Mouse (Mus musculus) heart, postnatal 4 days (tissue): ENCODE data around the gene Ptger1. TPM values are rescaled to one million over a fixed set of nuclear protein-coding genes. Genes with fewer than 3 reads are reported as not detected.
A peak's percentile ranks its signal among the peaks of the same experiment; 100 is the strongest.

Experiments
- DNase-seq: peaks from one replicate; pipeline ENCODE4 v3.0.0; 2021
- total RNA-seq, 2 experiments: library from RNA; stranded (reverse); gene quantifications; 2 replicates each; pipeline ENCODE4 v1.2.3; 2021

Gene Ptger1
- total RNA-seq, 2 experiments from 2014 or later, result 0.33 to 1.1 TPM

GRCm38 (mm10) chr8:83697374-83698220 lies 31.1 kb downstream of the Ptger1 start:
- DNase-seq, result peak; percentile 45

GRCm38 (mm10) chr8:83698291-83698660 lies 31.8 kb downstream of the Ptger1 start:
- no peak for DNase-seq

GRCm38 (mm10) chr8:83698661-83699453 lies 32.4 kb downstream of the Ptger1 start, which contains the start of gene Pkn1:
Pkn1 (minus strand) TSS chr8:83699179.
- peak; percentile 84 for DNase-seq

GRCm38 (mm10) chr8:83699566-83699965 lies 33.1 kb downstream of the Ptger1 start:
- no peak for DNase-seq

- no peak for DNase-seq
These were observed 34.1 kb downstream of the Ptger1 start for GRCm38 (mm10) chr8:83700423-83701085.

- DNase-seq, result no peak
These were observed 36.9 kb downstream of the Ptger1 start for GRCm38 (mm10) chr8:83703426-83703825.

GRCm38 (mm10) chr8:83706411-83706810 lies 39.9 kb downstream of the Ptger1 start:
- DNase-seq, result no peak

GRCm38 (mm10) chr8:83707554-83707953 lies 41.1 kb downstream of the Ptger1 start:
- no peak for DNase-seq

- DNase-seq, result no peak
These were observed 48.2 kb downstream of the Ptger1 start for GRCm38 (mm10) chr8:83714676-83715030.

- peak; percentile 95 for DNase-seq
These were observed 48.7 kb downstream of the Ptger1 start, which contains the start of gene Ddx39 for GRCm38 (mm10) chr8:83715031-83715690. Ddx39 (plus strand) TSS chr8:83715177.

- DNase-seq, result no peak
These were observed 49.3 kb downstream of the Ptger1 start for GRCm38 (mm10) chr8:83715771-83716170.

GRCm38 (mm10) chr8:83716563-83716962 lies 50.1 kb downstream of the Ptger1 start:
- no peak for DNase-seq

GRCm38 (mm10) chr8:83719048-83719447 lies 52.6 kb downstream of the Ptger1 start:
- no peak for DNase-seq

- no peak for DNase-seq
These were observed 53.2 kb downstream of the Ptger1 start for GRCm38 (mm10) chr8:83719693-83720092.

- DNase-seq, result peak; percentile 83
These were observed 55.0 kb downstream of the Ptger1 start for GRCm38 (mm10) chr8:83721405-83722025.

Other genes with a start within 250 kb of the Ptger1 start
- 10 to 100 TPM; 49.1 to 54.0 TPM for gene Scoc, start 208.3 kb upstream of the Ptger1 start, total RNA-seq
- not detected for gene Olfr370, start 130.9 kb upstream of the Ptger1 start, total RNA-seq
- gene Ndufb7, start 100.0 kb upstream of the Ptger1 start, total RNA-seq, result 100 to 1,000 TPM; 517 to 525 TPM
- 100 to 1,000 TPM; 162 to 169 TPM for gene Tecr, start 58.7 kb upstream of the Ptger1 start, total RNA-seq
- gene Dnajb1, start 58.5 kb upstream of the Ptger1 start, total RNA-seq, result 10 to 100 TPM; 21.3 to 22.8 TPM
- 10 to 100 TPM; 61.9 to 64.2 TPM for gene Gipc1, start 14.0 kb upstream of the Ptger1 start, total RNA-seq
- 10 to 100 TPM; 52.7 to 53.4 TPM for gene Pkn1, start 32.5 kb downstream of the Ptger1 start, total RNA-seq
- gene Ddx39, start 48.5 kb downstream of the Ptger1 start, total RNA-seq, result 10 to 100 TPM; 68.1 to 69.0 TPM
- gene Adgre5, start 74.6 kb downstream of the Ptger1 start, total RNA-seq, result 10 to 100 TPM; 62.8 to 63.4 TPM
- gene Adgrl1, start 233.4 kb downstream of the Ptger1 start, total RNA-seq, result 10 to 100 TPM; 37.5 to 39.8 TPM